Mouse (Mus musculus) liver, adult 2 months (tissue): ENCODE results near the gene Fam185a. TPM values are rescaled to one million over a fixed set of nuclear protein-coding genes. Genes with fewer than 3 reads are reported as not detected.

ENCODE experiments used
- DNase-seq: peaks from one replicate; pipeline ENCODE4 v3.0.0-alpha.2; 2011; ENCODE audit warnings: low read depth, low spot score; ENCODE audit errors: extremely low read depth
- H3K27ac ChIP-seq: fragments of 200-500 bp; replicated peaks from 2 replicates; pipeline ENCODE4 v1.5.1; 2012; ENCODE audit warnings: low read depth, mild to moderate bottlenecking, control low read depth, inconsistent platforms, low read length; ENCODE audit not compliant: insufficient read depth
- H3K27me3 ChIP-seq: fragments of 200-500 bp; 2 replicates; pipeline ENCODE4 v1.6.1; 2012; ENCODE audit warnings: mild to moderate bottlenecking, moderate library complexity, low read length, inconsistent platforms; ENCODE audit not compliant: control insufficient read depth, insufficient read depth
- H3K36me3 ChIP-seq: fragments of 200-500 bp; 2 replicates; pipeline ENCODE4 v1.6.1; 2012; ENCODE audit warnings: low read length, inconsistent platforms; ENCODE audit not compliant: control insufficient read depth, insufficient read depth
- H3K4me1 ChIP-seq: fragments of 200-500 bp; 2 replicates; pipeline ENCODE4 v1.6.1; 2011; ENCODE audit warnings: low read length; ENCODE audit not compliant: control insufficient read depth, insufficient read depth
- H3K4me3 ChIP-seq: fragments of 200-500 bp; 2 replicates; pipeline ENCODE4 v1.5.1; 2011; ENCODE audit warnings: low read depth, mild to moderate bottlenecking, control low read depth, low read length, moderate library complexity; ENCODE audit not compliant: insufficient read depth
- H3K79me2 ChIP-seq: fragments of 200-500 bp; 2 replicates; pipeline ENCODE4 v1.6.1; 2012; ENCODE audit warnings: inconsistent platforms, mild to moderate bottlenecking, low read length, moderate library complexity; ENCODE audit not compliant: control insufficient read depth, insufficient read depth
- H3K9ac ChIP-seq: fragments of 200-500 bp; 2 replicates; pipeline ENCODE4 v1.6.1; 2012; ENCODE audit warnings: low read depth, mild to moderate bottlenecking, control low read depth, inconsistent platforms, low read length
- CTCF ChIP-seq: fragments of 200-500 bp; IDR thresholded peaks from 2 replicates; pipeline ENCODE4 v1.5.1; 2011; ENCODE audit warnings: low read depth, low read length, control low read depth
- POLR2A ChIP-seq: fragments of 200-500 bp; IDR thresholded peaks from 2 replicates; pipeline ENCODE4 v1.6.1; 2011; ENCODE audit warnings: low read length, control low read depth; ENCODE audit not compliant: insufficient read depth; ENCODE audit errors: extremely low read depth
- WGBS: fragments of 180-500 bp; shearing (Covaris S2); methylation state at CpG from one replicate; pipeline ENCODE4 v1.1.7; 2018; 5-methylcytosine and 5-hydroxymethylcytosine counted together
- polyA plus RNA-seq: library from polyadenylated mRNA; depleted of rRNA; stranded (reverse); fragments of >200 nt; gene quantifications from 2 replicates; pipeline ENCODE4 v1.2.3, GENCODE M21; 2012
- total RNA-seq: library from RNA; depleted of rRNA; stranded (reverse); fragments of >200 nt; gene quantifications from 2 replicates; pipeline ENCODE4 v1.2.3, GENCODE M21; 2014

Fam185a gene
- total and polyA plus RNA-seq, 2 experiments: 1.7 to 9.8 TPM

DNA sequence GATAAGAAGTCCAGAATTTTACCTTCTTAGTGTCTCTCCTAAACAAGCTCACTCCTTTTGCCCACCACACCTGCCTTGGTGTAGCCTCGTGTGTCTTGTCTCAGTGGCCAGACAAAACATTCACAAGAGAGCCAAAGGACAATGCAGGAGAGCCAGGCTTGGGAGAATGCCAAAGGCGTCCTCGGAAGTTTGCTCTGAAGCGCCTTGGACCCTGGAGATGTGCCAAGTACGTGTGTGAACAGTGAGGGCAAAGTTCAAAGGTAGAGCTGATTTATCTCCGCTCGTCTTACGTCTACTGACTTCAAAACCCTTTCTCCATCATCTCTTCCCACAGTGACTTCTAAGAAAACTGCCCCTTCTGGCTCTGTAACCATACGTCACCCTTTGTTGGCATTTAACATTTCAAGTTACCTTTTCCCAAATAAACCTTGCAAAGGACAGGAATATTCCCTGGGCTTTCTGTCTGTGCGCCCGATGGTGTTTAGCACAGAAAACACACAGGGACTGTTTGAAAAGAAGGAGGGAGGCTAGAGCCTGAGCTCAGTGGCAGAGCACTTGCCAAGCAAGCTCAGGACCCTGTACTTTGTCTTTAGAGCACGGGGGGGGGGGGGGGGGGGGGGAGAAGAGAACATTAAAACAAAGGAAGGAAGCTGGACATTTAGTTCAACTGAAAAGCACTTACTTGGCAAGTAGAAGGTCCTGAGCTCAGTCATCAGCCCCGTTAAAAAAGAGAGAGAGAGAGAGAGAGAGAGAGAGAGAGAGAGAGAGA lies 33.0 kb upstream of the Fam185a start:
- WGBS: 10% methylated on average over 12 of the region's 13 CpGs
- Histone ChIP-seq H3K27ac (no peak overlapping the region; the same call in 1 of the 2 replicates), H3K36me3 (no peaks in the 10 kb centered on the region), H3K4me1 (peaks cover 4% of the 10 kb centered on the region; the same call in 1 of the 2 replicates), H3K4me3 (no peak overlapping the region), H3K27me3 (no peaks in the 10 kb centered on the region), H3K79me2 (no peaks in the 10 kb centered on the region), H3K9ac (no peak overlapping the region)
- DNase-seq: peak; percentile 89
- TF ChIP-seq CTCF (no peak), POLR2A (no peak)

DNA sequence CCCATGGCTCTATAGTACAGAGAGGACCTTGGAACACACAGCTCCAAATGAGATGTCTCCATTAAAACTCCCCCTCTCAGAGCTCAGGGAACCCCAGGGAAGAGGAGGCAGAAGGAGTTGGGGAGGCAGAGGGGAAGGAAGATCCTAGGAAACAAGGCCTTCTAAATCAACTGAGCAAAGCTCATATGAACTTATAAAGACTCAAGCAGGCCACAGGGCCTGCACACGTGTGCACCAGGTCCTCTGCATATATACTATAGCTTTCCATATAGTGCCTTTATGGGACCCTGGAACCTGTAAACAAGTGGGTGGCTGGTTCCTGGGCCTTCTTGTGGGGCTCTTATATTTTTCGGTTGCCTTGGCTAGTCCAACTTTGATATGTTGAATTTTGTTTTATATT lies 30.2 kb upstream of the Fam185a start:
- no peak for DNase-seq
- 88% methylated on average over 2 of the region's 2 CpGs for WGBS
- H3K27ac ChIP-seq: no peak overlapping the region
- no peak overlapping the region for H3K4me3 ChIP-seq
- H3K27me3 ChIP-seq: no peaks in the 10 kb centered on the region
- no peaks in the 10 kb centered on the region for H3K79me2 ChIP-seq
- no peaks in the 10 kb centered on the region for H3K36me3 ChIP-seq
- TF ChIP-seq POLR2A (no peak), CTCF (no peak)
- H3K9ac ChIP-seq: no peak overlapping the region
- peaks cover 4% of the 10 kb centered on the region; the same call in 1 of the 2 replicates for H3K4me1 ChIP-seq

DNA sequence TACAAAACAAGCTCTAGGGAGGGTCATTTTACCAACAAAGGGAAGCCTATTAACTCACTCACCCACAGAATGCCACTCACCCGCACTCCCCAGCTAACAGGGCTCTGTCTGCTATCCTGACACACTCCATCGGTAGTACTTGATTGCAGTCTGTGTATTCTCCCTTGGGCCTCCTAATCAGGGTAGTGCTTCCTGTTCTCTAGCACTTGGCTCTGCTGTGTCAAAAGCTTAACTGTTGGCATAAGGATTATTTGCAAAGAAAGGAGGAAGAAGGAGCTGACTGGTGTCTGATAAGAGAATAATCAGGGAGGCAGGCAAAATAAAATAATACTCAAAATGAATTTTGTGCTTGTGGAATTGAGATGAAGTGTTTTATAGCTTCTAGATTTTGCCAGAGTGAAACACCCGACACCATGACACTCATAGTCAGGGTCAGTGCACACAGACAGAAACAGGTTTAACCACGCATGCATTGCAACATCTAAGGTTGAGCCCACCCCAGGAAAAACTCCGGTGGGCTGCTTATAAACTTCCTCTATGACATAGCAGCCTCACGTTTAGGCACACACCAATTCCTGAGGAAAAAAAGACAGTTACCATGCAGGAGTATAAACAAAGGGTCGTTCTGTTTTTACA lies 29.4 kb upstream of the Fam185a start:
- Histone ChIP-seq H3K4me3 (no peak overlapping the region), H3K79me2 (no peaks in the 10 kb centered on the region), H3K9ac (no peak overlapping the region), H3K4me1 (peaks cover 4% of the 10 kb centered on the region; the same call in 1 of the 2 replicates), H3K27me3 (no peaks in the 10 kb centered on the region), H3K27ac (no peak overlapping the region), H3K36me3 (no peaks in the 10 kb centered on the region)
- WGBS: 58% methylated on average over 7 of the region's 7 CpGs
- no peak for DNase-seq
- TF ChIP-seq POLR2A (no peak), CTCF (no peak)

DNA sequence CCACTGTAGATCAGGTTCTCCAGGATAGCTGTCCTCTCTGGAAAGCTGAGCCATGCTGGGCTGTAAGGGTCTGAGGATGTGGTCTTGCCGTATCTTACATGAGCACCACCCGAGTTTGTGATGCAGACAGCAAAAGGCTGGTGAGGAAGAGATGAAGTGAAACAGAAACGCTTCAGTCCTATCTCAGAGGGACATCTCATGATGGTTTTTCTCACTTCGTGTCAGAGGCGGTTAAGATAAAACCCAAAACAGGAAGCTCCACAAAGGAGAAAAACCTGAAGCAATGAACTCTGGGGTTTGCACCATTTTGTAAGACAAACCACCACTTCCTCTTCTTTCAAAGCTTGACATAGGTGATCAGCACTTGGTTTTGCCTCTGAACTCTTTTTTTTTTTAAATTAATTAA lies 13.5 kb upstream of the Fam185a start:
- no peaks in the 10 kb centered on the region for H3K27me3 ChIP-seq
- H3K4me3 ChIP-seq: no peak overlapping the region
- peak; percentile 41 for DNase-seq
- H3K4me1 ChIP-seq: no peaks in the 10 kb centered on the region
- H3K27ac ChIP-seq: peak overlapping the region; percentile 7; the same call in 1 of the 2 replicates
- H3K9ac ChIP-seq: no peak overlapping the region
- H3K79me2 ChIP-seq: no peaks in the 10 kb centered on the region
- TF ChIP-seq POLR2A: no peak
- no peak for TF ChIP-seq CTCF
- WGBS: 65% methylated on average over 5 of the region's 5 CpGs
- H3K36me3 ChIP-seq: no peaks in the 10 kb centered on the region

DNA sequence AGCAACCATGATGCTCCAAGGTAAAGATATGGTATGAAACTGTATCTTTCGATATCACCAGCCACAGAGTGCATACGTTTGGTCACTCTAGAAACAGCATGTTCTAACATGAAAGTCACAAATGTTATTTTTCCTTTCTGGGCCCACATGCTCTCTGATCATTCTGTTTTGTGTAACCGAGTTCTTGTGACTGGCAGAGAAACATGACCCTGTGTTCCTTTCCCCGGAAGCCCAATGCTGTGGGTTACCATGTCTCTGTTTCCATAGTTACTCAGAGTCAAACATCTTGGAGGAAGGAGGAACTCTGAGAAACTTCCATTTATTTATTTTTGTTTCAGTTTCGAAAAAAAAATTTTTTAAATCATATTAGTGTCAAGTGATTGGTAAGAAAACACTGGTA lies 12.7 kb upstream of the Fam185a start:
- H3K36me3 ChIP-seq: no peaks in the 10 kb centered on the region
- no peaks in the 10 kb centered on the region for H3K27me3 ChIP-seq
- H3K4me3 ChIP-seq: no peak overlapping the region
- H3K79me2 ChIP-seq: no peaks in the 10 kb centered on the region
- no peaks in the 10 kb centered on the region for H3K4me1 ChIP-seq
- no peak overlapping the region for H3K27ac ChIP-seq
- H3K9ac ChIP-seq: no peak overlapping the region
- TF ChIP-seq CTCF: no peak
- TF ChIP-seq POLR2A: no peak
- DNase-seq: peak; percentile 39
- 79% methylated on average over 5 of the region's 5 CpGs for WGBS

DNA sequence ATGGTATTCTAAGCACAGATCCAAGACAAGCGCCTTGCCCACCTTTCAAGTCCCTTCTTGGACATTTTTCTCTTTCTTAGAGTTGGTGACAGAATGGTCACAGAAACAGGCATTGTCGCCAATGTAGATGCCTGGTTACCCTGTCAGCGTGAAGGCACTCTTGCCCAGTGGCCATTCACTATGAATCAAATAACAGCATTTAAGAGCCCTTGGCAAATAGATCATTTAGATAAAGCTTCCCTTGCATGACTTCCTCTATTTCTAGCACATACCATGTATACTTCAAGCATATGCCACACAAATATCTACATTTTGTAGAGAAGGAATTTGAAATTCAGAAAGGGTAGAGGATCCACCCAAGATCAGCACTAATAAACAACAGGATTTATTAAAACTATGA lies 11.4 kb upstream of the Fam185a start:
- no peak for TF ChIP-seq POLR2A
- TF ChIP-seq CTCF: no peak
- H3K27ac ChIP-seq: no peak overlapping the region
- no peaks in the 10 kb centered on the region for H3K4me1 ChIP-seq
- no peaks in the 10 kb centered on the region for H3K79me2 ChIP-seq
- WGBS: 92% methylated on average over 3 of the region's 3 CpGs
- H3K4me3 ChIP-seq: no peak overlapping the region
- no peak for DNase-seq
- no peaks in the 10 kb centered on the region for H3K27me3 ChIP-seq
- H3K9ac ChIP-seq: no peak overlapping the region
- H3K36me3 ChIP-seq: no peaks in the 10 kb centered on the region
